Mouse (Mus musculus): ENCODE results near the gene Pdpk1.
"Not testable (repeated sequence)": the region's sequence is repeated elsewhere in the genome, so short reads cannot be mapped to it uniquely, and the experiment has no call there.

Pdpk1 gene

DNA sequence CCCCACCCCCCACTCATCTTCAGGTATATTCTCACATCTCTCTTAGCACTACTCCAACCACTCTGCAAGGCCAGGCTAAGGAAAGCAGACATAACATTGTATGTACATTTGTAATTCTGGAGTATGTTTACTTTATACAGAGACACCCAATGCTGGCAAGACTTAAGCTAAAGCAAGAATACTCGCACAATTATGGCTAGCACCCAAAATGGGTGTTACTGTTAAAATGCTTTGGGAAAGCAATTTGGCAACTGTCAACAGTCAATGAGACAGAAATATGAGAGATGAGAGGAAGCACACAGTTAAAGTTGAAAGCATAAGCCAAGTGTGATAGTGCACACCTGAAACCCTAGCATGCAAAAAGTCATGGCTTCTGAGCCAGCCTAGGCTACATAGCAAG is 39.5 kb downstream of the Pdpk1 start:
- no peak for DNase-seq

DNA sequence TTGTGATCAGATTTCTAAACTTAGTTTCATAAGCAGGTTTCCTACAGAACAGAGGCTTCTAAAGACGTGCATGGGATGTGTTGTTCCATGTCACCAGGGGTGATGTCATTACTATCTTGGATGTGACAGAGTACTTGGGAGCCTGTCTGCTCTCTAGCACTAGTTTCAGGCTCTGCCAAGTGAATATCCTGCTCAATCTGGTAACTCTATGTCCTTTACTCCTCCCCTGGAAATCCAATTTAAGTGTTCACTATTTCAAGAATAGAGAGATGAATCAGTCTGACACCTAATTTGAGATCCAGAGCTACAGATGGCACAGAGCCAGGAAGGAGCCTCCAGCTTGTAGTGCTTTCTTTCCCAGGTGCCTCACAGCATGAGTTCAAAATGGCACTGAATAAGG is 41.8 kb downstream of the Pdpk1 start:
- DNase-seq, result peak; percentile 73

DNA sequence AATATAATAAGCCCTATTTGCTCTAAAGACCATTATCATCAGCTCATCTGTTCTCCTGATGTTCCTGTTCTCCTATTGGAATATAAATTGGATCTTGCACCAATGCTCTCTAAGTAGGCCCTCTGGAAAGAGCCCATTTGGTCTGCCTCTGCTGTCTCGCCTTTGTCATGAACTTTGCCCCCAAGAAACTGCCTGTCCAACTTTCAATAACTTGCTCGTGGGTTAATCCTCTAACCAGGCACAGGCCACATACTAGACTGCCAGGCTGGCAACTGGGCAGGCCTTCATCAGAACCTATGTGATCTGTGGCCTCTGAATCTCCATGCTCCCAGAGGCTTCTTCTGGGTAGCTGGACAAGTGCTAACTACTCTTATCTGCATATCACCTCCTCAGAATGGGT is 45.6 kb downstream of the Pdpk1 start:
- no peak for DNase-seq

DNA sequence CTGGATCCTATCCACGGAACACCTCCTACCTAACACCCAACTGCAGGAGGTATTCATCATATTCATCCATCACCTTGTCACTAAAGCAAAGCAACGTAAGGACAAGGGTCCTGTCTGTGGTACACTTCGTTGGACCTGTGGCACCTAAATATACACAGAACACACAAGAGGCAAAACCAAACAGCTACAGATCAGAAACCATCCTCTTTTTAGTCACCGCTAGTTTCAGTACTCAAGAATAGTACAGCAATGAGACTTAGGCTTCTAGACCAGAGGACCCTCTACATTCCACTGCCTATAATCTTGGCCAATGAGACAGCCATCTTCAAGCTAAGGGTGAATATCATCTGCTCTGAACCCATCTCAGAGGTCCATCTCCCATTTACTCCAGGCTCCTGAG is 52.4 kb downstream of the Pdpk1 start:
- DNase-seq, result no peak

DNA sequence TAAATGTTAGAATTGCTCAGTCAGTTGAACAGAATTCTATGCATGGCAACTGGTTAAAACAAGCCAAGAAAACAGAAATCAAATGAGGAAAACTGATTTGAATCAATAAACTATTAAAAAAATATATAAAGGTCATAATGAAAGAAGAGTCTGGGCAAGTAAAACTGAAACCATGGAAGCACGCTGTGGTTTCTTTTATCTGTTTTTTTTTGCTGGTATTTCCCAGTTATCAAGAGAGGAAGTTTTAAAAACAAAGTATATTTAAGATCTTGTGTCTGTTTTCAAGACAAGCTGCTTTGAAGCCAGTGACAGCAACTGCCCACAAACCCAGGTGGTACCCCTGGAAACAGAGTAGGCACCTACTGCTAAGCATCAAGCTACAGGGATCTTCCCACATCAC is 60.1 kb downstream of the Pdpk1 start:
- DNase-seq, result no peak

DNA sequence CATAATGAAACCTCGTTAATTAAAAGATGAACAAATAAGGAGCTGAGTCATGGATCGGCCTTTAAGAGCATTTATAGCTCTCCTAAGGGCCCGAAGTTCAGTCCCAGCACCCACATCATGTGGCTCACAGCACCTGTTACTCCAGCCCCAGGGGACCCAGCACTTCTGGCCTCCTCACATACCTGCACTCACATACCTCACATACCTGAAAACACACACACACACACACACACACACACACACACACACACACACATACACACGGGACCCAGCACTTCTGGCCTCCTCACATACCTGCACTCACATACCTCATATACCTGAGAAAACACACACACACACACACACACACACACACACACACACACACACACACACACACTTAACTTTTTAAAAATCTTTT is 64.3 kb downstream of the Pdpk1 start:
- DNase-seq, result not testable (repeated sequence)

DNA sequence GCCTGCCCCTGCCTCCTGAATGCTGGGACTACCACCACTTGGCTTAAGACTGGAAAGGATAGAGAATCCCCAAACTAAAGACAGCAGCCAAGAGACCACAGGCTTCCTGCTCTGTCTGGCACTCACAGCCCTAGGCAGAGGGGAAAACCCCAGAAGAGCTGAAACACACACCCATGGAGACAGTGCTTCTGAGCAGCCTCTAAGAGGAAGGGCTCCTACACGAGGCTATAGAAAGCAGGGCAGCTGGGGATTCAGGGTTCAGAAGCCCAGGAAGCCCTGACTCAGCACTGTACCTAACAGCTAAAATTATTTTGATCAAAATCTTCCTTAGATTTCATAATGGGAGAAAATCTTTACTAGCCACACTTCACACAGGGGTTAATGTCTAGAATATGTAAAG is 66.1 kb downstream of the Pdpk1 start:
- no peak for DNase-seq

DNA sequence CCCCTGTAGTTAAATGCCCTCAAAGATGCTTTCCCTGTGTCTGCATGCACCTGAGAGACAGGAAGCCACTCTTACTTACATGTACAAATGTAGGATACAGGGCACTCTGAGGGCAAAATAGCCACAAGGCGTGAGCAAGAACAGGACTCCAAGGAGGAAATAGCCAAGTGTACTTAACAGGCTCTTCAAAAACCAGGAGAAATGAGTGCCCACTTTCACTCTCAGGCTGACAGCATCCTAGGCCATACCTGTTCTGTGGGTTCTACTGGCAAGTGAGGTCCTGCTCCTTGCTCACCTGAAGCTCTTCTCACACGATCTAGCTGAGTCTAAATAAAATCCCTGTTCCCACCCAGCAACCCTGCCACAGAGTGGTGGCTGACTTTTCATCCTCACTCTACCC is 73.6 kb downstream of the Pdpk1 start:
- no peak for DNase-seq

DNA sequence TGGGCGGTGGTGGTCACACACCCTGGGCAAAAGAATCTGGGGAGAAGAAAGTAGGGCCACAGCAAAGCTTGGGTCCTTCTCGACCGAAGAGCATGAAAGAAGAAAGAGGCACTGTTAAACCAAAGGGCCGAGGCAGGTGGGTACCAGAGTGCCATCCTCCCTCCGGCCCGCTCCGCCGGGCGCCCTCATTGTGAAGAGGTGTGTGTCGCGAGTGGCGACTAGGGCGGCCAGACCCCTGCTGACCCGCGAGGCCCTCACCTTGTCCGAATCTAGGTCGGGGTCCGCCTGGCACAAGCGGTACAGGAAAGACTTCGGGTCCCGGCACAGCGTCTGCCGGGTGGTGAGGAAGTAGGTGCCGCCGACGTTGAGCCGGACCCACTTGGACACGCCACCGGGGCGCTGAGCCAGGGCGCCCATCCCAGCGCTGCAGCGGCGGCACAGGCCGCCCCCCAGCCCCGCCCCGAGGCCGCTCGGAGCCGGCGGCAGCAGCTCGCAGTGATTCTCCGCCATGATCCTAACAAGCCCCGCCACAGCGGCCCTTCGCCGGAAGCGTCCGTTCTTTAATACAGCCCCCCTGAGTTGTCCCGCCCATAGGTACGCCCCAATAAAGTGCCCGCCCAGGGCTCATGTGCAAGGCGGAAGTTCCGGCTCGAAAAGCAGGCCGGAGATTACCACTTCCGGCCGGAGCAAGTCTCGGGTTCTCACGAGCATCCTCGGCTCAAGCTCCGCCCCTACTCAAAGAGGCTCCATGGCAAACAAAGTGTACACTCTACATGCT is 77.6 kb downstream of the Pdpk1 start, which contains the start of gene Kctd5:
TSS of gene Kctd5 (minus strand) at position 567 of the 778 bp plus-strand sequence.
- peak; percentile 95 for DNase-seq

DNA sequence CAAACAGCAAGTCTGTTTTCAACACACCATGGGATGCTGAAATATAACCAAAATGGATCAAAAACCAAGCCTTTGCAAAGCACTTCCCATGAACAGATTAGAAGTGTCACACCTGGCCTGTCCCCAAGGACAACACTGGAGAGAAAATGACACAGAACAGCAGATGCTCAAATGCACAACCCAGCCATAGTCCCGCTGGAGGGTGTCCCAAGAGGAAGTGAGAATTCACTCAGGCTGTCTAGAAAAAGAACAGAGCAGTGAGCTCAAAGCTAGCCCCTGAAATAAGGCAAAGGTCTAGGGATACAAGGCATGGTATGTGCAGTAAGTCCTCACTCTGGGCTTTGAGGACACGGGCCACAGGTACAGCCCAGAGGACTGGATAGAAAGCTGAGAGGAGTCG is 81.2 kb downstream of the Pdpk1 start:
- DNase-seq, result no peak

DNA sequence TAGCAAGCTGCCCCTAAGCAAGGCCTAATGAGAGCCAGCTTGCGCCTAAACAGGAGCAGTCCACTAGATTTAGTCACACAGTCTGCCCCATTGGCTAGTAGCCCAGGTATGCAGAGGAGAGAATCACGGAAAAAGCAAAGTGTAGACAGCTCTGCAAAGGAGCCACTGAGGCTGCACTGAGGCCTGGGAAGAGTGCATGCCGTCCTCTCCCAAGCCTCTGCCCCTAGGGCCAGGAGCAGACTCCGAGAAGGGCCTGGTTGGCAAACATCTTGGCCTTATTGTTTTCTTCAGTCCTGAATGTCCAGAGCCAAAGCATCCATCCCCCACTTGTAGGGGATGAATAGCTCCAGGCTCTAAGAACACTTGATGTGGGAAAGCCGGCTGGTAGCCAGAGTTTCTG is 82.5 kb downstream of the Pdpk1 start:
- DNase-seq, result no peak

DNA sequence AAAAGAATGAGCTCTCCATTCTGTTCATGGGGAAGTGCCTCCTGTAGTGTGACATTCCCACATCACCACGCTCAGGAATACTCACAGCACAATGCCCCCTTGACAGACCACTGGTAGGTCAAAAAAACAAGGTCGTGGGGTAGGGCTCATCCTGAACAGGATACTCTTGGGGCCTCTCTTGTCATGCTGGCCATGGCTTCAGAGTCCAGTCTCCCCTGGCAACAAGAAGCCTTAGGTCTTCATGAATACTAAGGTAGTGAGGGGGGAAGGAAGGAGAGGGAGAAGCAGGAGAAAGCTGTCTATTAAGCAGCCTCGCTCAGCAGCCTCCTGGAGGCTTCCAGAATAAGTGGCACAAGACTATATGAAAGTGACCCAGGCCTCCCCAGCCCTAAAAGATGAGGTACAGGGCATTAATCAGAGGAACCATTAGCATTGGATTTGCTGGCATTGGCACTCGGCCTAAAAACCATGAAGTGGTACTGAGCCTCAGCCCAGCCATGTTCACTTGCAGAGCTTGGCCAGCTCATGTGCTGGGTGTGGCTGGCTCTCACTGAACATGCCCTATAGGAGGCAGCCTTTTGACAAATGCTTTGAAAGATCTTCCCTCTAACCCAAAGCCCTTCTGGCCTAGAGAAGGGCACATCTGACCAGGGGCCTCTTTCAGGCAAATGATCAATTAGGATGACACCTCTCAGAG is 88.1 kb downstream of the Pdpk1 start:
- DNase-seq, result no peak

DNA sequence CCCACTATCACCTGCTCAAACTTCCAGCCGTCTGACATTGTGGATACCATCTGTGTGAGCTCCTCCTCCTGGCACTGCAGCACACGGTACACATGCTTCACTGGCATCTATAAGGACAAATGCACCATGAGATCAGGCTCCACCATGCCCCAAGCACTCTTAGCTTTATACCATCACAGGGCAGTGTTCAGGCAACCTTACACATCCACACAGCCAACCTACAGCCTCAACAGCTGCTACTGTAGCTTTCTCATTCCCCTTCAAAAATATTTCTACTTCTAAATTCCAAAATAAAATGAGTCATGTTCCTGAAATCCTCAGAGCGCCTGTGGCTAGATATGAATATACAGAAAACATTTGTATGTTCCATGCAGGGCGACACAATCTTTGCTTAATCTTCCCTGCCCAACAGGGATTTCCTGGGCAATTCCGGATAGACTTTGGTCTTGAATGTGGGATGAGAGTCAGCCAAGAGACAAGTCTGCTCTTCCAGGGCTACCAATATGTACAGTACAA is 92.9 kb downstream of the Pdpk1 start:
- DNase-seq, result no peak

DNA sequence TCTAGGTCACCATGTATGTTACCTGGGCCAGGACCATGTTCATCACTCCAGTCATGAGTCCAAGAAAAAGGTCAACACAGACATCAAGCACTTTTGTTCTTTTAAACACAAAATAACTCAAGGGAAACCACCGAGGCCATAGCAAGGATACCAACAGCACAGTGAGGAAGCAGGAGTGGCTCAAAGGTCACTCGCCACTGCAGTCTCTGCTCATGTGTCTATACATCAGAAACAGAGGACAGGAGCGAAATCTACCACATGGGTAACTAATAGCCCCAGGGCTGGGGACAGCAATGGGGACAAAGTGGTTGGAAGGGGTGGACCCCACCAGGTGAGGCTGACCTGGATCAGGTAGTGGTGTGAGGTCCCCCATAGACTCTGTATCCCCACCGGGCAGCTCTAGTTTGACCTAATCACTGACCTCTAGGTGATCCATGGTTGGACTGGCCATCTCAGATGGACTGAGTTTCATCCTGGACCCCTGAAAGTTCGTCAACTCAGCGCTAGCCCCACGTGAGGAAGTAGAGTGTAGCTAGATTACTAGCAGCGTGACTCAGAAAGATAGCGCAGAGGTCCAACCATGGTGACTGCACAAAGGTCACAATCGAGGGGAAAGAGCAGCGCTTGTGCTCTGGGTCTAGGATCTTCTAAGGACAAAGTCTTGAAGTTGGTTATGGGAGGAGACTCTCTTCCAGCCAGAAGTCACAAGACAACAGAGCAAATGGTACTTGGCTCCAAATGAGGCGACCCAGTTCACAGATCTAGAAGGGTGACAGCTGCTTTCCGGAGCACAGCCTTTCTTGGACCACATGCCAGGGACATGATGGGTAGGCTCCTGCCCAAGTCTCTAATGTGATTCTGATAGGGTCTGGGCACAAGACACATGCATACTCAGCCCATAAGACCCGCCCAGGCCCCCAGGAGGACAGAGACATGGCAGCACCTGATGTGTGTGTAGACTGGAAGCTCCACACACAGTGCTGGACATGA is 93.8 kb downstream of the Pdpk1 start:
- no peak for DNase-seq

DNA sequence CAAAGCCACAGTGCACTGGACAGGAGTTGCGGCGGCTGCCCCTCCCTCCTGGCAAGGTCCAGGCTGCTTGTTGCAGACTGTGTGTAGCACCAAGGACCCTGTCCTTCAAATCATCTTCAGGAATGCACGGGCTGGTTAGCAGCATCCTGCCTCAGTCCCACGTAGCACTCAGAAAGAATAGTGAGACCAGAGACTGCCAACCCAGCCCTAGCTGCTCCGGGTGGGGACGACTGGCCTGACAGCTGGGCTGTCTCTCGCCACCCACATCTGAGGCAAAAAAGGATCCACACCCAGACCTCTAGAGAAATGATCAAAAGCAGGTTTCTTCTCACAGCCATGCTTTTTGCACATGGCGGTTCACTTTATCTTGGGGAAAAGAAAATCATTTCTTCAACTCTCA is 101.7 kb downstream of the Pdpk1 start:
- DNase-seq, result no peak

DNA sequence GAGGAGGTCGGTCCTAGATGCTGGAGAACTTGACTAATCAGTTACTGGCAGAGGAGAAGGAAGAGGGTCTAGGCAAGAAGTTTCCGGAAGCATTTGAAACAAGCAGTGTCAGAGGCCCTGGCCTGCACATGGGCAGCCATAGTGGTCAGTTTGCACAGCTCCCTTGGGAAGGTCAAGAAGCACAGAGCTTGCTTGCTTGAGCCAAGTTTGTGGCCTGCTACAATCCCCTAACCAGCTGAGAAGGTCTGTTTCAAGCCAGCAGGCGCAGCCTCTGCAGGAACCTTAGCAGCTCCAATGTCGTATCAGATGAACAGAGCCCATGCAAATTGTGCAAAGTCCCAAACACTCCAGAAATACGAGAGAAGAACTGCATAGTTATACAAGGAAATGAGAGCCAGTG is 102.7 kb downstream of the Pdpk1 start:
- no peak for DNase-seq

DNA sequence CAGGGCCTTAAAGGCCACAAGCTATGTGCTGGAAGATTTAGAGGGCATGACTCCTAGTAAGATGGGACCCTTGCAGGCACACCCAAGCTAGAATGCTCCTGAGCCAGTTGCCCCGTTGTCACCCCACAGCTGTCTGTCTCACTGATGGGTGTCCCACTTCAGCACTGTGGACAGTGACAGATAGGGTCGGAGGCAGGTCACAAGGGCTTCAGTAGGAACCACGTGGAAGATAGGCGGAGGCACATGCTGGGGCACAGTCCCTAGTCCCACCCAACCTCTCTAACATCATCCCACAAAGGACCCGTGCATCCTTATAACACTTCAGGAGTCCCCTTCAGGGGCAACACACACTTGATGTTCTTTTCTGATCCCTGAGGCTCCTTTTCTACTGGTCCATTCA is 104.7 kb downstream of the Pdpk1 start:
- DNase-seq, result no peak

DNA sequence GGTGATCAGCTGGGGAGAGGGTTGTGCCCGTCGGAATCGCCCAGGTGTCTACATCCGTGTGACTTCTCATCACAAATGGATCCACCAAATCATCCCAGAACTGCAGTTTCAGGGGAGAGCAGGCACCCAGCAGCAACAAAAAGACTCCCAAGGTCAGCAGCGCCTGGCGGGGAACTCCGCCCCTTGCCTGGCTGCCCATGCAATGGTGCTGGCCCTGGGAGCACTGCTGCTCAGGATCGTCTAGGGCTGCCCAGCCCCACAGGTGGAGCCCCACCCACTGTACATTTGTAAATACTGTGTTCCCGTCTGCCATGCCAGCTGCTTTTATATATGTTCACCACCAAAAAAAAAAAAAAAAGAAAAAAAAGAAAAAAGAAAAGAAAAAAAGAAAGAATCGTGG is 105.1 kb downstream of the Pdpk1 start:
- no peak for DNase-seq

DNA sequence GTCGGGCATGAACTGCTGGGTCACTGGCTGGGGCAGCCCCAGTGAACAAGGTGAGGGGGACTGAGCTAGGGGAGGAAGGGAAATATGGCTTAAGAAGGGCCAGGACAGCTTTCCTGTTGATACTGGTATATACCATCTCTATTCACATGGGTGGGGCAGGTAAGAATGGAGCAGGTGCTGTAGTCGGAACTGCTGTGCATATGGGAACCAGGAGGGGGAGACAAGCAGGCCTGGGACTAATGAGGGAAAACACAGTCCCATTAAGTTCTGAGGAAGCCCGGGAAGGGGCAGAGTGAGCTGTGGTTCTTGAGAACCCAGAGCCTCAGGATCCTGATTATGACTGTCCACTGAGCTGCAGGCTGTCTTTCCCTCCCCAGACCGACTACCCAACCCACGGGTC is 106.2 kb downstream of the Pdpk1 start:
- DNase-seq, result no peak

DNA sequence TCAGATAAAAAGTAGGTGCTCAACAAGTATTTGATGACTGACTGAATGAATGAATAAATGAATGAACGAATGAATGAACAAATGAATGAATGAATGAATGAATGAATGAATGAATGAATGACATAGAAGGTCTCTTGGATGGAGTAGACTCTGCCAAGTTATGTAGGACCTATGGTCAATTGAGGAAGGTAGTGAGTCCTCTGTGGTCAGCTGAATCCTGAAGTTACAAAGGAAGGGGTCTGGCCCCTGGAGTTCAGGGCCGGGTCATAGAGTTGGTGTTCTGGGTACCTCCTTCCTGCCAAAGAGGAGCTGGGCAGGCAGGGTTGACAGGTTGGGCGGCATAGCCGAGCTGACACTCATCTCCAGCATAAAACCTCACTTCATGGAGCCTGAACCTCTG is 112.9 kb downstream of the Pdpk1 start, which contains the start of gene Prss27:
TSS of gene Prss27 (plus strand) at position 301 of the 400 bp plus-strand sequence.
- no peak for DNase-seq

DNA sequence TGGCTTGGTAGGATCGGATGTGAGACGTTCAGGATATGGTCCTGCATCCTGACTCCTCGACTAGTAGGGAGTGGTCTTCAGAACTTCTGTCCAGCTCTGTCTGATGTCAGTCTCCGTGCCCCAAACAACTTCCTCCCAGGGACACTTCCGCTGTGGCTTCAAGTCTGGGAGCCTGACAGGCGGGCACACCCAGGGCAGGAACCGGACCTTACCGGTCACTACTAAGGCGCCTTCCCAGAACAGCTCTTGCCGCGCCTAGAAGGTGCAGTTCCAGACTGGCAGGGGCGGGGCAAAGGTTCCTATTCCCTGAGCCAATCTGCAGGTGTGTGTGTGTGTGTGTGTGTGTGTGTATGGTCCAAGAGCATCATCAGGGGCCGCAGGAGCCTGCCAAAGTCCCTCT is 113.4 kb downstream of the Pdpk1 start:
- DNase-seq, result no peak

DNA sequence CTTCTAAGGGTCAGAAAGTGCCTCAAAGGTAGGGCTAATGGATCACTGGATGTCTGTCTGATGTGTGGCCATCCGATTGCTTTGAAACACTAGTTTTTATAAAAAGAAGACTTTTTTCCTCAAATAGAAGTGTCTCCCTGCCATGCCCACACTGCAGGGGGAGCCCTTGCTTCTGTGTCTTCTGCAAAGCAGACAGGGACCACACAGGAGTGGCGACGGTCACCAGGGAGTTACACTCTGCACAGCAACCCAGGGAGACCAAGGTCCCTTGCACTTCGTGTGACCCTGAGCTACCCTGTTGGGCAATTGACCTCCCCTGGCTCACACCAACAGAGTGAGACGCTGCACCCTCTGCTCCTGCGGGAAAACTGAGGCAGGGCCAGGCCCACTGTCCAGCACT is 113.8 kb downstream of the Pdpk1 start:
- no peak for DNase-seq

DNA sequence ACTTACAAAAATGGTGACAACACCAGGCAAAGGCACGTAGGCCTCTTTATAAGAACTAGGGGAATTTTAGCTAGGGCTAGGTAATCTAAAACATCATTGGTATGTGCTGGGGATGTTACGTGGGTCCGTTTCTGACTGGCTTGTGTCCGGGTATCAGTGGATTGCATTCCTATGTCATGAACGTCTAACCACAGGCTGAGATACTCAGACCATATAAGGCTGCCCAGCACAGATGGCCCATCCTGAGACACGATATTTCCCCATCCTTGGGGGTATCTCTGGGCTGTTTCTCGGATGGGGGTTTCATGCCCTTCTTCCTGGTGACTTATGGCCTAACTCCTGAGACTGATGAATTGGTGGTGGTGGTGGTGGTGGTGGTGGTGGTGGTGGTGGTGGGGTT is 115.6 kb downstream of the Pdpk1 start:
- no peak for DNase-seq

All from cerebellum, adult 9-10 months (tissue).